Mouse (Mus musculus) cerebellum, adult 11 months (tissue): Measurements from ENCODE around the gene Cct8.

Source experiments
- DNase-seq: peaks from one replicate; pipeline ENCODE4 v3.0.0; 2022

Gene Cct8

DNA sequence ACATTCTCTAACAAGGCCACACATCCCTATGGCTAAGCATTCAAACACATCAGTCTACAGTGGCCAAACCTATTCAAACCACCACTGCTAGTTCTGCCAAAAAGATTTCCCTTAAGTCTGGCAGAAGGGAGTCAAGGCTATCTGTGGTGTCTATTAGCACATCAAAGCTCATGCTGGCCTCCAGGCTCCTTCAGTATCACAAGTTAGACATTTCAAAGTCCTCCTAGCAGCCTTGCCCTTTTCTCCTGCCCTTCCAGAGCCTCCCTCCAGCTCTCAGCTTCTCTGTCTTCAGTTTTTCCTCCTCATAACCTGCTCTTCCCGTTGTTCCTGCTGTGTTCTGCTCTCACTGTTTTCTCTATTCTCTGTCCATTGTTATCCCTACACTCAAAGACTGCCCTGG, 51.6 kb downstream of the Cct8 start:
- no peak for DNase-seq

DNA sequence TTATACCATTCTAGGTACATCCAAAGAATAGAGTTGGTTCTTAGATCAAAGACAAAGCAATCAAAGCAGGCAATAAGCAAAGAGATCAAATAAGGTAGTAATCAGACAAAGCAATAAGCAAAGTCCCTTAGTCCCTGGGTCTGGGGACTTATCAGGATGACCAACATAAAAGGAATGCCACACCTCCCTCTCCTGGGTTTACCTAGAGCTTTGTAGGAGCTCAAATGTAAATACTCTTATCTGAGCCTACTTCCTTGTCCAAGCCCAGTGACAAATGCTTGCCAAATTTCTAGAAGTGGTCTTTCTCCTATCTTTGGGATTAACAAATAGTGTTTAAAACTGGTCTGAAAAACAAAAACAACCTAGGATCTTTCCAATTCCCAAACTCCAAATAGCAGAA, 52.4 kb downstream of the Cct8 start:
- DNase-seq, result no peak

DNA sequence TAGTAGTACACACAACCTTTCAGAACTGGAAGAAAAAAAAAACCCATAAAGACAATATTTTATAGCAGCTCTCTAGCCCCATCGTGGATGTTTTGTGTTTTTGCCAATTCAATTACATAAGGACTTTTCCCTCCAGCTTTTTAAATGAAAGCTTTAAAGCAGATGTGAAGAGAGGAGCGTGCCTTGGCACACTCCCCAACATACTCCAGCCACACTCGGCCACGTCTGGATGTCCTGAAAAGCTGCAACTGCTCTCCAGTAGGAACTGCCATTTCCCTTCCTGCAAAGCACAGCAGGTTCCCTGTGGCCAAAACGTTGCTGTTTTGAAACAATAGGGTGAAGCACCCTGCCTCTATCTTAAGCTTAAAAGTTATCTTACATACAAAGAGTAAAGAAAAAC, 53.4 kb downstream of the Cct8 start:
- DNase-seq, result no peak

DNA sequence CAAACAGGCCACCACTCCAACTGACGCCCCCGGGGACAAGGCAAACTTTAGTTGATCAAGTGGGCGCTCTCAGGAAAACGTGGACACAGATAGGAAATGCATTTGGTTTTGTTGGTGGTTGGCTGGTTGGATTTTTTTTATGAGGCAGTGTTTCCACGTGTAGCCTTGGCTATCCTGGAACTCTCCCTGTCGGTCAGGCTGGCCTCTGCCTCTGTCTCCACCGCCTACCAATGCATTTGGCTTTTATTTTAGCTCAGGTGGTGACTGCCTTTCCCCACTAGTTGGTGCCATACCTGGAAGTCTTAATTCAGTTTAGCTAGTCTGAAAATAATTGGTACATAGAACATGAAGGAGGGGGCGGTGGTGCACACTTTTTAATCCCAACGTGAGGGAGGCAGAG, 54.6 kb downstream of the Cct8 start:
- DNase-seq, result no peak

DNA sequence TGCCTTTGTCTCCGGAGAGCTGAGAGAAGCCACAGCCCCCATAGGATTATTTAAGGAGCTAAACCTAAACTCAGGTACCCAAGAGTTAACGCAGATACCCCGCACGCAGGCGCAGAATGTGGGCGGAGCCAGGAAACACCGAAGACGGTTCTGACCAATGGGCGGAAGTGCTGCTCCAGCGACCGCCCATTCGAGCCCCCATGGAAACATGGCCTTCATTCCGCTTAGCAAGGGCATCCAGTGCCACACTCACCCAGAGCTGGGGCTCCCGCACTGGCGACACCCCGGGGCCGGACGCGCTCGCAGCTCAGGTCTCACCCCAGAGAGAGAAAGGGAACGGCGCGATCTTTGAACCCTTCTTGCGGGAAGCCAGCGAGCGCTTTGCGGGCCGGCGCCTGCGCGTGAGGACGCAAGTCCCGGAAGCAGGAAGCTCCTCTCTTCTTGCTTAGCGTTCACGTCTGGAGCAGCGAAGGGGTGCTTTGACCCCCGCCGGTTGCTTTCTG, 55.4 kb downstream of the Cct8 start, which contains the start of gene Rwdd2b:
Gene Rwdd2b, minus strand, starts transcription at position 390 of the 503 bp plus-strand sequence.
- DNase-seq, result peak; percentile 89

DNA sequence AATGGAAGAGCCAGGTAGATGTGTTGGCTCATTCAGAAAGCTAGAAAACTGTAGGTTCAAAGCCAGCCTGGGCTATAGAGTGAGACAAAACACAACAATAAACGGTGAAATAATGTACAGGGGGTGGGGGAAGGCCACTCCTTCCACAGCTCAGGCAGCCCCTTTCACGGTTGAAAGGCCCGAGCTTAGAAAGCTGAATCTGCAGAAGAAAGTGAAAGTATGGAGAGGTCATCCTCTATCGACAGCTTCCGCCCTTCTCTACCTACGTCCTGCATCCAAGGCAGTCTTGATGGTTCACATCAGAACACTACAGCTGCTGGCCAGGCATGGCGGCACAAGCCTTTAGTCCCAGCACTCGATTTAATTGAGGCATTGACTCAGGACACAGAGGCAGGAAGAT, 57.0 kb downstream of the Cct8 start:
- no peak for DNase-seq

DNA sequence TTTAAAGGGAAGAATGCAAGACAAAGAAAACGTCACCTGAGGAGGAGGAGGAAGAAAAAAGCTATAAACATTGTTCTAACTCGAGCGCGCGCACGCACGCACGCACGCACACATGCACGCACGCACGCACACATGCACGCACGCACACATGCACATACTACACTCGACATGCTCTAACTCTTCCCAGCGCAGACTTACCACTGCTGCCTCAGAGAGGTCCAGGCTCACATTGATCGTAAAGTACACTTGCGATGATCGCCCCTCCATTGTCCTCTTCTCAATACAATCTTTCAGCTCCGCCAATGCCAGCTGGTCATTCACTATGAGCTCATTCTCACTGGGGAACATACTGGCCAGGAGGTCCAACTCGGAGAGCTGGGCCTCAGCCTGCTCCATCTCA, 58.6 kb downstream of the Cct8 start:
- DNase-seq, result no peak

DNA sequence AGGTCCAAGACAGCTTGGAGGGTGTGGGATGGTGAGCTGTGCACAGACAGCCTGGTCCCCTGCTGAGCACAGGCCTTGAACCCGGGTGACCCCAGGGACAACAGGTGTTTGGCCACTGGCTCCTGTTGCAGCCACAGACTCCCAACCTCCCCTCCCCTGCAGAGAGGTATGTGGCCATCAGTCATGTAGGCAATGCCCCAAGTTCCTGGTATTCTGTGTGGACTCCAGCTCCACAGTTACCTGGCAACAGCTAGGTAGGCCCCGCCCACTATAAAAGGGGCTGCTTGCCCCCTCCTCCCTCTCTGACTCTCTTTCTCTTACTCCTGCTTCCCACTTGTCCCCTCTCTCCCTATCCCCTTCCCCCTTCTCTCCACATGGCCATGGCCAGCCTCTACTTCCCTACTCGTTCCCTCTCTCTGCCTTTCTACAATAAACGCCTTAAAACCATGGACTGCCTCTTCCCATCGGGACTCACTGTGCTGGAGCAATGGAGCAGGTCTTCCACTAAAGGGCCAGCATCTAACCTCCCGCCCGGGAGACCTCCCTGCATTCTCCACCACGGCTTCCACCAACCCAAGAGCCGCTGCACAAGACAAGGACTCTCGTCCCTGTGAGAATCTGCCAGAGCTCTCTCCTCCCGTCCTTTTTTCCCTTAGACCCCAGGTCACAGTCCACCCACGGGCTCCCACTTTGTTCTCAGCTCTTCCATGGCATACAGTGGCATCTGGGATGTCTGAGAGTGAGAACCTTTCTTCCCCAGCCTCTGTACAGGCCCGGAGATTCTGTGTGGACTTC, 60.1 kb downstream of the Cct8 start:
- DNase-seq, result no peak

DNA sequence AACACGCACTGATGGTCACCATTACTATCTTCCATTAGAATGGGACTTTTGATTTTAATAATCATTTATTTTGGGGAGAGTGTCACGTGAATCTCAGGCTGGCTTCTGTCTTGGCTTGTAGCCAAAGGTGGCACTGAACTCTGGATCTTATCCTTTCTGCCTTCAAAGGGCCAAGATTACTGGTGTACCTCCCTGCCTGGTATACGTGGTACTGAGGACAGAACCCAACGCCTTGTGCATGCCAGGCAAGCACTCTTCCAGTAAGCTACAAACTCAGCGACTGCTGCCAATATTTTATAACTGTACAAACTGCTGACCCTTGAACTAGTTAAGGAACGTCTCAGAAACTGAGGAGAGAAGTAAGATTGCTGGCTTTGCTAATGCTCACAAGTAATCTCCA, 60.7 kb downstream of the Cct8 start:
- DNase-seq, result no peak

DNA sequence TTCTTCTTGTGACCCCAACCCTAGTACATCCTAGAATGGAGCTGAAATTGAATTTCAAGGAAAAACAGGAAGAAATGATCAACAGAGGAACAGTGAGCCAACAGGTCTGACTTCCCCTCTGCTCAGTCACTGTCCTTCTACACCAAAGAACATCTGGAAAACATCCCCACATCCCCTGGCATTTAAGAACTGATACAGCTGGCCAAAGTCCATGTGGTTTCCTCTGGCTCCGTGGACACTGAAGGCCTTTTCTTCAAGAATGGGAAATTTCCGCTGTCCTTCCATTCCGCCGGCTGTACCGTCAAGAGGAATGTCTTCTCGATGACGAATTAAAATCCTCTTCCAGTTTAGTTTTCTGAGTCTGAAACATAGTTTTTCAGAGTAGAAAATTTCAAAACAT, 61.4 kb downstream of the Cct8 start:
- DNase-seq, result no peak
